Mouse (Mus musculus) cerebellum, adult 18-20 months (tissue): ENCODE measurements around the gene Oxct2b.
"Not testable (repeated sequence)": the region's sequence is repeated elsewhere in the genome, so short reads cannot be mapped to it uniquely, and the experiment has no call there.

Experiments used
- DNase-seq, 2 experiments: peaks; one replicate each; pipeline ENCODE4 v3.0.0; 2021

Oxct2b gene

GRCm38 (mm10) chr4:123116011-123116410 lies at the start of gene Oxct2b:
Gene Oxct2b, plus strand, starts transcription at chr4:123116266.
- DNase-seq: no peak

DNA sequence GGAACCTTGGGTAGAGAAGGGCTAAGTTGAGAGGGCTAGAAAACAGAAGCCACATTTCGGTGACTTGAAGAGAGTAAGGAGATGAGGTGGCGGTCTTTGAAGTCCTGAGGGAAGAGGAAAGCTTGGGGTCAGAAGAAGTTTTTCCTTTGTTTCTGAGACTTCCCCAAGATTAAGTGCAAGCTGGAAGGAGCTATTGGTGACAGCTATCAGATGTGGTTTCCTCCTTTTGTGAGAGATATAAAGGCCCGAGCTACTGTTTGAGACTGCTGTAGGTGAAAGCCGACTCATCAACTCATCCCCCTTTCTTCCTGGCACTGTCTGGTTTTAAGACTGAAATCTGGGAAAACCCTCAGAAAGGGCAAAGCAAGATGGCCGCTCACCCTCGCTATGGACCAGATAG lies 47.4 kb upstream of the Oxct2b start:
- DNase-seq: no peak

DNA sequence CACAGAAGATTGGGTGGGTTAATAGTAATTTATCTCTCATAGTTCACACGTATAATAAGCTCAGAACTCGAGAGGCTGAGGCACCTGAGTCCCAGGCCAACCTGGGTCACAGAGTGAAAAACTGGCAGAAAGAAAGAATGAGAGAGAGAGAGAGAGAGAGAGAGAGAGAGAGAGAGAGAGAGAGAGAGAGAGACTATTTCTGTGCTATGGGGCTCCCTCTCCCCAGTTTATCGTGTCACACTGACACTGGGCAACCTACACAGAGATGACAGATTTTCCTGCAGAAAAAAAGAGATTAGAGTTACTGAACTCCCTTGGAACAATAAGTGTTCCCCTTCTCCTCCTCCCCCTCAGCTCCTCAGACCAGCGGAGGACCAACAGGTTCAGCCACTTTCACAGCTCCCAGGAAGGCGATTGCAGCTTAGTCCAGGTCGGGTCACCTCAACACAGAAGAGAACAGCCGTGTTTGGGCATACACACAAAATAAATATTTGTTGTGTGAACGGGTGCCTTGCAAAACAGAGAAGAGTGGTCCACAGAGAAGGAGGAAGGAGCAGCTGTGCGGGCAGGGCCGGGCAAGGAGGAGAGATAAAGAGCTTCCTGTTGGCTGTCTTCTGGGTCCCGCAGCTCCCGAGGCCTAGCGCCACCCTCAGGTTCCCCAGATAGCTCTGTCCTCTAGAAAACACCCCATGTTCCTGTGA lies 44.6 kb upstream of the Oxct2b start:
- DNase-seq: peak; percentile 50 to 52

- no peak for DNase-seq
Measured at GRCm38 (mm10) chr4:123076928-123077327, 39.1 kb upstream of the Oxct2b start.

DNA sequence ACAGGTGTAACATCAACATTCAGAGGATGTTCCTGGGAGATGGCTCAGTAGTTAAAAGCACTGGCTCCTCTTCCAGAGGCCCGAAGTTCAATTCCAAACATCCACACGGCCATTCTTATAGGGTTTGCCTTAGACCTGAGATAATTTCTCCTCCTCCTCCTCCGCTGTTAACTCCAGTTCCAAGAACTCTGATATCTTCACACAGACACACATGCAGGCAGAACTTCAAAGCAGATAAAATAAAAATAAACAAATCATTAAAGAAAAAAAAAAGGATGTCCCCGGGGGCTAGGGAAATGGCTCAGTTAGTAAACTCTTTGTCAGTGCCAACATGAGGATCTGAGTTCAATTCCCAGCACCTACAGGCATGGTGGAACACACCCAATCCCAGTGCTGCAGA lies 37.8 kb upstream of the Oxct2b start:
- DNase-seq: no peak

- DNase-seq: peak; percentile 31 to 45
Measured at GRCm38 (mm10) chr4:123080791-123081190, 35.3 kb upstream of the Oxct2b start.

DNA sequence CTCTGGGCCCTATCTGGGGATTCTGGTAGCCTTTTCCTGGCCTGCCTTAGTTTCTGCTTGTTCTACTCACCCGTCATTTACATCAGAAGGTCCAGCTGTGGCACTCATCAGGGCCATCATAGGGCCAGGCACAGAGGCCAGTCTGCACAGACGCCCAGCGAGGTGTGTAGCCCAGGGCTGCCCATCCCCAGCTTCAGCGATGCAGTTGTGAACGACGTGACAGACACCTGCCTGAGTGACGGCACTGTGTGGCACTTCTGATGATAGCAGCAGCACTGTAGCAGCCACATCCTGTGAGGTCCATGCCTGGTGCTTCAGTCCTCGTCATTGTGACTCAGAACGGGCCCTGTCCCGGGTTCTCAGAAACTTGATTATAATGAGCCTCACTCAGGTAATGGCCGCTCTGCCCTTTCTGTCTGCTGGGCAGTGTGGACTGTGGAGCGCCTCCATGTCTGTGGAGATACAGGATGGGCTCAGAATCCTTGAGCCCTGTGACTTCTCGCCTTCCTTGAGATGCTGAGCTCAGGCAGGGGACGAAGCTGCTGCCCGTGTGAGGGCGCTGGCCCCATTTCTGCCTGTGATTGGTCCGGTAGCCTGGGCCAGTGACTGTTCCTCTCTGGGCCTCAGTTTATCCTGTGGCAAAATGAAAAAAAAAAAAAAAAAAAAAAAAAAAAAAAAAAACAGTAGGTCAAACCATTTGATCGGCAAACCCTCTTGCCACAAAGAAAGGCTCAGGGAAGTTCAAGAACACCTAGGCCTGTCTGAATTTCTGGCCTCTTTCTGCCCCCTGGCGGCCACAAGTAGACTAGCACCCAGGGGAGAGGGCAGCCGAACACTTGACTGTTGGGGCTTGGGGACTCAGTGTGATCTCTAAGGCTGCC lies 33.5 kb upstream of the Oxct2b start:
- peak; percentile 65 to 84 for DNase-seq

- no peak for DNase-seq
Measured at GRCm38 (mm10) chr4:123083323-123083902, 32.7 kb upstream of the Oxct2b start.

GRCm38 (mm10) chr4:123085290-123085689 lies 30.8 kb upstream of the Oxct2b start:
- DNase-seq: no peak

- no peak for DNase-seq
Measured at GRCm38 (mm10) chr4:123086381-123086780, 29.7 kb upstream of the Oxct2b start.

DNA sequence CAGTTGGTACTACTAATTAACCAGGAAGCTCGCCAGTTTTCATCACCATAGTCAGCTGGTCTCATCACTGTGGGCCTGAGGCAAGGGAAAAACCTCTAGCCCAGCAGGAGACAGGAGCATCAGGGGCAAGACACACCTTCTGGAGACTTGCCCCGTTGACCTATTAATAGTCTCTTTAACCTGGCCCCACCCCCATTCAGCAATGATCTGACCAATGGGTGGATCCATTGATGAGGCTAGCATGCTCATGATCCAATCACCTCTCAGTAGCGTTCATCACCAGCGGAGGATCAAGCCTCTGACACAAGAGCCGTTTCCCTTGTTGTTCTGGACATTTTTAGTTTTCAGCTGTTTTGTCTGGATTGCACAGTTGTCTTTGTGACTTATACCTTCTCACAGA lies 23.4 kb upstream of the Oxct2b start:
- DNase-seq: no peak

DNA sequence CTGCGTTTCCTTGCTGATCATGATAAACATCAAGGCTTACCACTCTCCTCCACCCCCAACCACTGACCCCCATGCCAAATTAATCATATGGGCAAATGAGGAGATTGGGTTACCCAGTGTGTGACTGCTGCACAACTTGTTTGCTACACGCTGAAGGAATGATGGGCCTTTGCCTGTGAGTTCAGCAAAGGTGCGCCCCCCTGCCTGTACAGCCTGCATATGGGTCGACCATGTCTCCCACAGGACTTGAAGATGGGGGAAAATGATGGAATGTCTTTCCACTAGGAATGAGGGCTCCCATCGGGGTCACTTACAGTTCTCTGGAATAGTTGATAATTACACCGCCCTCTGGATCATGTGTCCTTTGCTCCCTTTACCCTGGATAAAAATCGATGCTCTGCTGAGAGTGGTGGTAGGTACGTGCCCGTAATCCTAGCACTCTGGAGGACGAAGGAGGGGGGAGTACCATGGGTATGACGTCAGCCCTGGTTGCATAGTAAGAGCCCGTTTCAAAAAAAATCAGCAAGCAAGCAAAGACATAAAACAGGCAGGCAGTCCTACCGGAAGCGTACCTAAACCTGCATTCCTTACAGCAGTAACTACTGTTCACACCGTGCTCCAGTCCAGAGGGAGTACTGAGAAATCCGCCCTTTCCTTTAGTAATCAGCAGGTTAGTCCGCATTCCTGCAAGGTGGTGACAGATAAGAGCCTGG lies 22.8 kb upstream of the Oxct2b start:
- DNase-seq: no peak

DNA sequence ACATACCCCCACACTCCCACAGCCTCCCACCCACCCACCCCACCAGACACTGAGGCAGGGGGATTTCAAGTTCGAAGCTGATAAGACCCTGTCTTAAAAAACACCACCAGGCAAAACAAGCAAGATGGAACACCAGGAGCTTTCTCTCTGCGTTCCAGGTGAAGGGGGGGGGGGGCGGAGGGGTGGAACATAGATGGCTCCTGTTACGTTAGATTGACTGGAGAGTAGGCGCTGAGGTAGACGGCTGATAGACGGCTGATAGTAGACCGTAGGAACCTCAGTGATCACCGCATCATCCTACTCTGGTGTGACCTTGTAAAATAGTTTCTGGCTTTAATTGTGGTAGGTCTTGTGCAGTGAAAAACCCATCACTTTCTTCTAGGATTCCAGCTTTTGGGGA lies 22.2 kb upstream of the Oxct2b start:
- no peak for DNase-seq

DNA sequence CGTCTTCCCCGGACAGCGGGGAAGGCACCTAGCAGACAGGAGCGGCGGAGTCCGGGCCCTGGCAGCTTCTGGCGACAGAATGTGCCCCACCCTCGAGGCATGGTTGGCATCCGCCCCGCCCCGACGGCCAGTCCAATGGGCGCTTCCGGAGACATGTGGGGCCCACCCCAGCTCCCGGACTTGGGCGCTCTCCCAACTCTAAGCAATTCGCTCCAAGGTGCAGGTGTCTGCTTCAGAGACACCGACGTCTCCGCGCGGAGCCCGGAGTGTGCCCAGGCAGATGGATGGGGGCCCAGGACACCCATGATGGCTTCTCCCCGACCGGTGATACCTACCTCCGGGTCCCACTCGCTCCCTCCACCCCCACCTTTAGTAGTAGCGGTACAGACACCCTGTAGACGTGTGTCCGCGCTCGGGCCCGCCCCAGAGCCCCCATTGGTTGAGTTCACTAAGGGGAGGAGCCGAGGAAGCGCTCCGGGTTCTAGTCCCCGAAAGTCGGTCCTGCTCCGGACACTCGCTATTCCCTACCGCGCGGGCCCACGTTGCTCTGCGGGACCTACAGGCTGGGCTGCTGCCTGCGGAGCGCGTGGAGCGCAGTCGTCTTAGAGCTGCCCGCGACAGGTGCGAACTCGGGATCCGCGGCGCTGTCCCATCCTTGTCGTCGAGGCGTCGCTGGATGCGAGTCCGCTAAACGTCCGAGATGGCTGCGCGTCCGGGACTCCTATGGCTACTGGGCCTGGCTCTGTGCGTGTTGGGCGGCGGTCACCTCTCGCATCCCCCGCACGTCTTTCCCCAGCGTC lies 11.2 kb upstream of the Oxct2b start, which contains the start of gene Bmp8b:
Gene Bmp8b, plus strand, starts transcription at position 515 of the 800 bp plus-strand sequence.
- no peak for DNase-seq

- no peak for DNase-seq
Measured at GRCm38 (mm10) chr4:123105451-123105790, 10.6 kb upstream of the Oxct2b start.

DNA sequence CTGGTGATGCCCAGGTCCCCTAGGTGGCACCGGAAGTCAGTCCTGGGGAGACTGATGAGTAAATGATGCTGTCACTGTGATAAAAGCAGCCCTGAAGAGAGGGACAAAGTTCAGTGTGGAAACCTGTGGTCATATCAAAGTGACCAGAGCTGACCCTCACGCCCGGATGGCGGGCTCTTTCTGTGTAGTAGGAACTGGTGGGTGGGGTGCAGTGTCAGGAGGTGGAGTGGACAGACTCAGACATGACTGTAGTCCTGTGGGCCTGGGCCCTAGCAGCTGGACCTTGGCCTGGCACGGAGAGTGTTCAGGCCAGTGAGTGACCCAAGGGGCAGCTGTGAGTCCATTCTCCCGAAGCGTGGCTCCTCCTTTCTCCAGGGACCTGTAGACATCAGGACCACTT lies 10.1 kb upstream of the Oxct2b start:
- DNase-seq: not testable (repeated sequence)

DNA sequence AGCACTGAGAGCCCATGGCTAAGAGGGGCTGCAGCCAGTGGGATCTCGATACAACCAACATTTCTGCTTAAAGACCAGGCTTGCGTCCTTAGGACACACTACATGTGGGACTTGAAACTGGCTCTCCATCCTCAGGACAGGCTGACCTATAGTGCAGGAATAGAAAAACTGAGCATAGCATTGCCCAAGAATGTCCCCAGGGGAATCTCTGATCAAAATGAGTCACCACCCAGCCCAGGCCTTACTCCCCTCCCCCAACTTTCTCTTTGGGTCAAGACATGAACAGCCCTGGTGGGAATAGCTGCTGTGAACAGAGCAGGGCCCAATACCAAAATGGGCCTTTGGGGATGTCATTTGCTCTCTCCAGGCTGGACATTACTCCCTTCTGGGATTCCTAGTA lies 9.2 kb upstream of the Oxct2b start:
- no peak for DNase-seq

- no peak for DNase-seq
Measured at GRCm38 (mm10) chr4:123108056-123108455, 8.0 kb upstream of the Oxct2b start.

GRCm38 (mm10) chr4:123110751-123111150 lies 5.3 kb upstream of the Oxct2b start:
- DNase-seq: no peak

- not testable (repeated sequence) for DNase-seq
Measured at GRCm38 (mm10) chr4:123111275-123111983, 4.6 kb upstream of the Oxct2b start.

GRCm38 (mm10) chr4:123112216-123112764 lies 3.8 kb upstream of the Oxct2b start:
- DNase-seq: no peak
